Mouse (Mus musculus) hindbrain, embryonic 14.5 days (tissue): Measurements from ENCODE around the gene Cntn5. TPM values are rescaled to one million over a fixed set of nuclear protein-coding genes. Genes with fewer than 3 reads are reported as not detected.
"Not testable (repeated sequence)": the region's sequence is repeated elsewhere in the genome, so short reads cannot be mapped to it uniquely, and the experiment has no call there.

Experiments used
- ATAC-seq: fragments of 200-750 bp; cut with Nextera tagmentation; 2 replicates; pipeline ENCODE4 v1.8.0; 2017; ENCODE audit warnings: moderate number of reproducible peaks, mild to moderate bottlenecking, moderate TSS enrichment, moderate library complexity; ENCODE audit not compliant: low FRiP score
- DNase-seq: peaks from one replicate; pipeline ENCODE4 v3.0.0-alpha.2; 2015; ENCODE audit warnings: low spot score
- H3K27ac ChIP-seq: fragments of 300-500 bp; sonication (generic); 2 replicates; pipeline ENCODE4 v1.5.1; 2014; ENCODE audit warnings: mild to moderate bottlenecking, moderate library complexity
- H3K27me3 ChIP-seq: fragments of 300-500 bp; sonication (generic); 2 replicates; pipeline ENCODE4 v1.6.1; 2014; ENCODE audit warnings: mild to moderate bottlenecking, low read length, mixed read lengths; ENCODE audit not compliant: control insufficient read depth, insufficient read depth
- H3K36me3 ChIP-seq: fragments of 300-500 bp; sonication (generic); replicated peaks from 2 replicates; pipeline ENCODE4 v1.6.1; 2014; ENCODE audit not compliant: control insufficient read depth, insufficient read depth
- H3K4me1 ChIP-seq: fragments of 300-500 bp; sonication (generic); replicated peaks from 2 replicates; pipeline ENCODE4 v1.6.1; 2014; ENCODE audit warnings: antibody characterized with exemption, low read length, mixed read lengths; ENCODE audit not compliant: control insufficient read depth, insufficient read depth
- H3K4me2 ChIP-seq: fragments of 300-500 bp; sonication (generic); replicated peaks from 2 replicates; pipeline ENCODE4 v1.6.1; 2014; ENCODE audit warnings: mild to moderate bottlenecking, moderate library complexity
- H3K4me3 ChIP-seq: fragments of 300-500 bp; sonication (generic); replicated peaks from 2 replicates; pipeline ENCODE4 v1.5.1; 2014; ENCODE audit warnings: mild to moderate bottlenecking, low read length
- H3K9ac ChIP-seq: fragments of 300-500 bp; sonication (generic); 2 replicates; pipeline ENCODE4 v1.6.1; 2014
- H3K9me3 ChIP-seq: fragments of 300-500 bp; sonication (generic); 2 replicates; pipeline ENCODE4 v1.6.1; 2016; ENCODE audit warnings: low read length; ENCODE audit not compliant: control insufficient read depth
- WGBS: fragments of 180-500 bp; shearing (Covaris S2); extraction: QIAGEN DNeasy Blood & Tissue Kit; methylation state at CpG from one replicate; pipeline ENCODE4 v1.1.7; 2014; 5-methylcytosine and 5-hydroxymethylcytosine counted together
- polyA plus RNA-seq: library from polyadenylated mRNA; unstranded; fragments of >200 nt; fragmentation: Nextera tagmentation; extraction: Ambion mirVana; gene quantifications from 2 replicates; pipeline ENCODE4 v1.2.1, GENCODE M21; 2014

Cntn5 gene
- polyA plus RNA-seq, 1 experiment from 2014 or later: 22.0 TPM

GRCm38 (mm10) chr9:10575346-10576241 lies 329.0 kb downstream of the Cntn5 start:
- WGBS: 51% methylated on average over 7 of the region's 7 CpGs
- Histone ChIP-seq H3K4me2 (no peak overlapping the region), H3K4me3 (no peak overlapping the region), H3K27me3 (no peaks in the 10 kb centered on the region), H3K4me1 (no peaks in the 10 kb centered on the region), H3K27ac (no peak overlapping the region), H3K9me3 (no peaks in the 10 kb centered on the region), H3K36me3 (no peaks in the 10 kb centered on the region), H3K9ac (no peak overlapping the region)
- ATAC-seq (no peak), DNase-seq (no peak)

DNA sequence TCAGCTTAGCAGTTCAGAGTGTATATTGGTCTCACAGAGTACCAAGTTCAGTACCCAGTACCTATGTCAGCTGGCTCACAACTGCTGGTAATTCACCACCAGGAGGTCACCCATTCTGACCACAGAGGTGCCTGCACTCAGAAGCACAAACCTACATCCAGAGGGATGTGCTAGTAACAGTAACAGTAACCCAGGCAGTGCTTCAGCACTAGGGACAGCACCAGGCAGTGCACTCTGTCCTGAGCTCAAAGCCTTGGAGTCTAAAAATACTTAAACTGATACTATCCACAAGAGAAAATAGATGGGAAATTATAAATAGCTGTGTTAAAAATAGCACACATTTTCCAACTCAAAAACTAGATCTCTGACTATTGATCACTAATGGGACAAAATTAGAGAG lies 334.7 kb downstream of the Cntn5 start:
- no peaks in the 10 kb centered on the region for H3K27me3 ChIP-seq
- no peaks in the 10 kb centered on the region for H3K36me3 ChIP-seq
- ATAC-seq: no peak
- H3K27ac ChIP-seq: no peak overlapping the region
- H3K4me3 ChIP-seq: no peak overlapping the region
- H3K4me2 ChIP-seq: no peak overlapping the region
- no peak overlapping the region for H3K9ac ChIP-seq
- DNase-seq: no peak
- no peaks in the 10 kb centered on the region for H3K4me1 ChIP-seq
- H3K9me3 ChIP-seq: no peaks in the 10 kb centered on the region

DNA sequence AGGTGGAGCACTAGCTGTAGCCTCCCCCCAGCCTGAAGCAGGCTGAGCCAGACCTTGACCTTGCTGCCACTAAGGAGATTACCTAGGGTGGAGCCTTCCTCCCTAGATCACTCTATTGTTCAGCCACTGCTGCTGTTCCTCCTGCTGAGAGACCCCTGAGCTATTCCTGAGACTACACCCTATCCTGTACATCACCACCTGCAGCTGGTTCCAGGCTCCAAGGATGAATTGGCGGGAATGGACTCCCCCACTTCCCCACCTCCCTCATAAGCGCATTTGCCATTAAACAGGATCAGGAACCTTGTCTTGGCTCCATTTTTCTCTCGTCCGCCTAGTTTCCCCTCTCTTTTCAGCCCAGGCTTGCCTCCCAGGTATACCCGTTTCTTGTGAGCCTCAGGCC lies 363.7 kb downstream of the Cntn5 start:
- 66% methylated on average over 5 of the region's 5 CpGs for WGBS
- H3K4me3 ChIP-seq, H3K9me3 ChIP-seq, H3K36me3 ChIP-seq, H3K9ac ChIP-seq, H3K27me3 ChIP-seq, H3K27ac ChIP-seq, H3K4me2 ChIP-seq, DNase-seq, ATAC-seq, H3K4me1 ChIP-seq: not testable (repeated sequence)

GRCm38 (mm10) chr9:10532248-10532647 lies 372.3 kb downstream of the Cntn5 start:
- H3K4me2 ChIP-seq: no peak overlapping the region
- H3K36me3 ChIP-seq: no peaks in the 10 kb centered on the region
- no peak overlapping the region for H3K9ac ChIP-seq
- ATAC-seq: no peak
- DNase-seq: no peak
- H3K9me3 ChIP-seq: no peaks in the 10 kb centered on the region
- no peaks in the 10 kb centered on the region for H3K27me3 ChIP-seq
- H3K4me3 ChIP-seq: no peak overlapping the region
- H3K27ac ChIP-seq: no peak overlapping the region
- H3K4me1 ChIP-seq: no peaks in the 10 kb centered on the region; the same call in 1 of the 2 replicates
- WGBS: 92% methylated on average over 5 of the region's 5 CpGs

- Histone ChIP-seq H3K4me2 (no peak overlapping the region), H3K27ac (no peak overlapping the region), H3K4me1 (no peaks in the 10 kb centered on the region; the same call in 1 of the 2 replicates), H3K27me3 (no peaks in the 10 kb centered on the region), H3K4me3 (no peak overlapping the region), H3K9ac (no peak overlapping the region), H3K9me3 (no peaks in the 10 kb centered on the region), H3K36me3 (no peaks in the 10 kb centered on the region)
- WGBS: 90% methylated on average over 2 of the region's 2 CpGs
- no peak for DNase-seq
- no peak for ATAC-seq
Measured at GRCm38 (mm10) chr9:10531087-10531486, 373.5 kb downstream of the Cntn5 start.

DNA sequence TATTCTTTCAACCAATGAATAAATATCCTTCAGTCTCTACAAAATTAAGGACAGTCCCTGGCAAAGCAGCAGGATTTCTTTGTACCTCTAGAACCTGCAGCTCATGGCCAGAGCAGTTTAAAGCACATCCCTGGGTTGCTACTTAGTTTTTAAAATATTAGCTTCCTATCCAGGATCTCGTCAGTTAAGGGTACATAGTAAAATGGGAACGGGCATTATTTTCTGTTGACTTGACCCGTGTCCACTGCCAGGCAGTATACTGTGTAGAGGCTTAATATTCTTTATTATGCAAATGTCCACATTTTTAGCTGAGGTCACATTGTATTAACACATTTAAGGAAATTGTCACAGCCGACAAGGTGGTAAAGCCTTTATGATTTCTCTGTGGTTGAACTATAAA lies 375.0 kb downstream of the Cntn5 start:
- Histone ChIP-seq H3K36me3 (no peaks in the 10 kb centered on the region), H3K9ac (no peak overlapping the region), H3K9me3 (no peaks in the 10 kb centered on the region), H3K4me2 (no peak overlapping the region), H3K4me3 (no peak overlapping the region), H3K4me1 (peaks cover 3% of the 10 kb centered on the region; the same call in 1 of the 2 replicates), H3K27ac (no peak overlapping the region), H3K27me3 (no peaks in the 10 kb centered on the region)
- 56% methylated on average over 4 of the region's 4 CpGs for WGBS
- ATAC-seq (no peak), DNase-seq (no peak)

DNA sequence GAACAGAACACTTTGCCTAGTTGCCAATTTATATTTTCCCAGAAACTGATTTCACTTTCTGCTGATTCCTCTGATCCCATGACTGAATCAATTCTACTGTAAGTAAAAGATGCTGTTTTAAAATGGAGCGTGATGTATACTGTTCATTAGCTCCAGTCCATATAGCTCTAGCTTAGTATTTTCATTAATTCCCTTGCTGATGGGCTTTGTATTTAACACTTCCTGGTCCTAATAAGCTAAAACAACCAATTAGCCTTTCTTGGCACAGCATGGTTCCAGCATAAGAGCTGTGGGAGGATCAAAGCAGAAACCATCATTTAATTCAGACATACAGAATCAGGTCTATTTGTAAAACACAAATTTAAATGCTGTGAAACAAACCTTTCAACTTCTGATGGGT lies 375.5 kb downstream of the Cntn5 start:
- no peak overlapping the region for H3K27ac ChIP-seq
- H3K4me3 ChIP-seq: no peak overlapping the region
- no peak overlapping the region for H3K9ac ChIP-seq
- no peak overlapping the region for H3K4me2 ChIP-seq
- peaks cover 3% of the 10 kb centered on the region; the same call in 1 of the 2 replicates for H3K4me1 ChIP-seq
- no peak for DNase-seq
- H3K27me3 ChIP-seq: no peaks in the 10 kb centered on the region
- peak; percentile 34; the same call in 1 of the 2 replicates for ATAC-seq
- H3K9me3 ChIP-seq: no peaks in the 10 kb centered on the region
- WGBS: 64% methylated on average over 1 of the region's 1 CpGs
- H3K36me3 ChIP-seq: no peaks in the 10 kb centered on the region

GRCm38 (mm10) chr9:10528692-10529091 lies 375.9 kb downstream of the Cntn5 start:
- no peaks in the 10 kb centered on the region for H3K9me3 ChIP-seq
- H3K4me1 ChIP-seq: peaks cover 3% of the 10 kb centered on the region; the same call in 1 of the 2 replicates
- no peaks in the 10 kb centered on the region for H3K27me3 ChIP-seq
- H3K4me3 ChIP-seq: no peak overlapping the region
- no peaks in the 10 kb centered on the region for H3K36me3 ChIP-seq
- no peak for DNase-seq
- no peak for ATAC-seq
- no peak overlapping the region for H3K4me2 ChIP-seq
- 66% methylated on average over 5 of the region's 5 CpGs for WGBS
- H3K27ac ChIP-seq: no peak overlapping the region
- no peak overlapping the region for H3K9ac ChIP-seq

DNA sequence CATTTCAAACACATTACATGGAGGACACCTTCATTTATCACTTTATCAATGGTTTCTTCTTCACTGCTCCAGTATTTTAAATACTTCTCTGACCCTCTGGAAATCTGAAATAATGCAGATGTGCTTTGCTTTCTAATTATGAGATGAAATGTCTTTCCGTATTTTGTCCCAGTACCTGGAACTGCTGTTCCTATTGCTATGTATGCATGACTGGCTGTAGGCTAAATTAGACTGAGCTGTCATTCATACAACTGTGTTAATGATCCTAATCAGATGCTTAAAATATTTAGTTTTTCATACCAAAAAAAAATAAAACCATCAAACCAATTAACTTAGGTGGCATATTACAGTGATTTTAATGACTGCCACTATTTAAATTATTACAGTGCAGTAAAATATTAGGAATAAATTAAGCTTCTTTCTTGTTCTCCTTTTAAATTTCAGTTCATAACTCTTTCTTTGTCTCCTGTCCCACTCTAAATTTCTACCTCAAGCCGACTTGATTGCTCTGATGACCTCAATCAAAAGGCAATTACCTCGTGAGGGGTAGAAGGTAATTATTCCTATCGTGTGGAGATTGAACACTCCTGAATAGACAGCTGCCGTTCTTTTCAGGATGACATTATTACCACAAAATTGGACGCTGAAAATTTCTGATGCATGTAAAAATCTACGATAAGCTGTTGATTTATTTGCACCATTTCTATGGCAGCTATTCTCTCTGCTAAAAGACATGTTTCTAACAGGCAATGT lies 378.5 kb downstream of the Cntn5 start:
- H3K27me3 ChIP-seq: no peaks in the 10 kb centered on the region
- DNase-seq (no peak), ATAC-seq (no peak)
- H3K9ac ChIP-seq: no peak overlapping the region
- H3K4me2 ChIP-seq: no peak overlapping the region
- no peak overlapping the region for H3K4me3 ChIP-seq
- peaks cover 3% of the 10 kb centered on the region; the same call in 1 of the 2 replicates for H3K4me1 ChIP-seq
- 37% methylated on average over 7 of the region's 7 CpGs for WGBS
- no peaks in the 10 kb centered on the region for H3K9me3 ChIP-seq
- H3K36me3 ChIP-seq: no peaks in the 10 kb centered on the region
- no peak overlapping the region for H3K27ac ChIP-seq
